Mouse (Mus musculus): Measurements from ENCODE around the gene Mthfd1. TPM values are rescaled to one million over a fixed set of nuclear protein-coding genes. Genes with fewer than 3 reads are reported as not detected.

Mthfd1 gene
- polyA plus RNA-seq, 1 experiment from 2014 or later: 80.8 TPM

DNA sequence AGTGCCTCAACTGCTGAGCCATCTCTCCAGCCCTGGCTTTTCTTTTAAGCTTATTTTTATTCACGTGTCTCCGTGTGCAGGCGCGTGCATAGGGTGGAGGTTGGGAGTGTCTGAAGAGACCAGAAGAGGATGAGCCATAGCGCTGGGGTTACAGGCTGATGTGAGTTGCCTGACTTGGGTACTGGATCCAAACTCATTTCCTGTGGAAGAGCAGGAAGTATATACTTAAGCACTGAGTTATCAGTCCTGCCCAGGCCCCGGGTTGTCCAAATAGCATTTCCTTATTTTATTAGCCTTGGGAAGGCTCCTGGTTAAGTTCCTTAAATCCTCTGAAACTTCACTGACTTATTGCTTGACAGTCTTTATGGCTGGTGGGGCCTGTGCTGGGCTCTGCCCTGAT, 54.9 kb downstream of the Mthfd1 start:
- Histone ChIP-seq H3K27me3 (ENCODE audit: insufficient read depth, poor library complexity, severe bottlenecking) (no peaks in the 10 kb centered on the region), H3K4me3 (no peak overlapping the region), H3K27ac (peak overlapping the region; percentile 80), H3K9me3 (no peaks in the 10 kb centered on the region), H3K4me1 (peaks cover 52% of the 10 kb centered on the region), H3K36me3 (peaks cover 56% of the 10 kb centered on the region)
- 68% methylated on average over 6 of the region's 6 CpGs for WGBS
- DNase-seq (ENCODE audit: low spot score): no peak

DNA sequence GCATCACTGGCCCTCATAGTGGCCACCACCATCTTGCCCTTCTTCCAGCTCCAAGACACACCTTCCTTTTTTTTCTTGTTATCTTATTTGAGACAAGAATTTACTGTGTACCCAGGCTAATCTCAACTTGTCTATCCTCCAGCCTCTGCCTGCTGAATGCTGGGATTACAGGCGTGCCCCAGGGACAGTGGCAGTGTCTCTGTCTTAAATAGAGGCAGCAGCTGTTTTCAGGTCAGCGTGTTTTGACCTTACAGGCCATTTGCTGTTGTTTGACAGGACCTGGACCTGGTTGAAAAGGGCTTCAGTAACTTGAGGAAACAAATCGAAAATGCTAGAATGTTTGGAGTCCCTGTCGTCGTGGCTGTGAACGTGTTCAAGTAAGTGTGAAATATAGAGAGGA, 55.5 kb downstream of the Mthfd1 start:
- Histone ChIP-seq H3K4me1 (peaks cover 52% of the 10 kb centered on the region), H3K4me3 (no peak overlapping the region)

DNA sequence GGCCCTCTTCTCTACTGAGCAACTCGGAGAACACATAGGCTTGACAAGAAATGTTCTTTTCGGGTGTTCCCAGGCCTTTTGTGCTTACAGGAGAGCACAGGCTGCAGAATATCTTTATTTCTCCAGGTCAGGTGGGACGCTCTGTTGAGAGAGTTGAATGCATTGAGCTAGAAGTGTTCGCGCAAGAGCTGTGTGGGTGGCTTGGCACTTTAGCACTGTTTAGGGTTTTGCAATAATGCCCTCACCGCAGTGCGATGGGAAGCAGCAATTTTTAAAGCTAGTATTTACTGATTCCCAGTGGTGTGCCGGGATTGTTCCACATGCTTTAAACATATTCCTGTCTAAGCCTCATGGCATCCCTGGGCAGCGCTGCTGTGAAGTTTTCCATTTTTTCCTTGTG, 56.1 kb downstream of the Mthfd1 start:
- 92% methylated on average over 9 of the region's 9 CpGs for WGBS
- H3K27me3 ChIP-seq (ENCODE audit: insufficient read depth, poor library complexity, severe bottlenecking): no peaks in the 10 kb centered on the region
- peak overlapping the region; percentile 80 for H3K27ac ChIP-seq
- H3K9me3 ChIP-seq: no peaks in the 10 kb centered on the region
- H3K4me1 ChIP-seq: peaks cover 51% of the 10 kb centered on the region
- DNase-seq (ENCODE audit: low spot score): no peak
- H3K4me3 ChIP-seq: no peak overlapping the region
- H3K36me3 ChIP-seq: peaks cover 57% of the 10 kb centered on the region

More for the DNA sequence above, 55.5 kb downstream of the Mthfd1 start:
- no peak for DNase-seq (ENCODE audit: low spot score)
- 71% methylated on average over 6 of the region's 6 CpGs for WGBS
- peaks cover 59% of the 10 kb centered on the region for H3K36me3 ChIP-seq
- no peaks in the 10 kb centered on the region for H3K9me3 ChIP-seq
- H3K27me3 ChIP-seq (ENCODE audit: insufficient read depth, poor library complexity, severe bottlenecking): no peaks in the 10 kb centered on the region
- peak overlapping the region; percentile 80 for H3K27ac ChIP-seq

DNA sequence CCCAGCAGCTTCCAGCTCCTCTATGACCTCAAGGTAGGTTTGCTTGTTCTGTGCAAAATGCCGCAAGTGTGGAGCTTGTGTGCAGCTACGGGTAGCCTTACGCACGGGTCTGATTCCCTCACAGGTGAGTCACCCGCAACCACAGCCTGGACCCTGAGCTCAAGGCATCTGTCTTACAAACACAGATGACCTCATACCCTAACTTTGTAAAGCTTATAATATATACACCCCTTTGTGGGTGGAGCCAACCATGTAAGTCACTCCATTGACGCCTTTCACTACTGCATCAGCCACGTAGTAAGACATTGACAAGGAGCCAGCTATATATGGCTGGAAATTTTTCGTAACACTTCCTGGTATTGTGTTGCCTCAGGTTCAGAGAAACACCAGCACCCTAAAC, 56.9 kb downstream of the Mthfd1 start:
- H3K27me3 ChIP-seq (ENCODE audit: insufficient read depth, poor library complexity, severe bottlenecking): no peaks in the 10 kb centered on the region
- H3K9me3 ChIP-seq: no peaks in the 10 kb centered on the region
- H3K36me3 ChIP-seq: peaks cover 54% of the 10 kb centered on the region
- H3K4me3 ChIP-seq: no peak overlapping the region
- peak overlapping the region; percentile 80 for H3K27ac ChIP-seq
- peaks cover 49% of the 10 kb centered on the region for H3K4me1 ChIP-seq
- no peak for DNase-seq (ENCODE audit: low spot score)
- 80% methylated on average over 8 of the region's 8 CpGs for WGBS

DNA sequence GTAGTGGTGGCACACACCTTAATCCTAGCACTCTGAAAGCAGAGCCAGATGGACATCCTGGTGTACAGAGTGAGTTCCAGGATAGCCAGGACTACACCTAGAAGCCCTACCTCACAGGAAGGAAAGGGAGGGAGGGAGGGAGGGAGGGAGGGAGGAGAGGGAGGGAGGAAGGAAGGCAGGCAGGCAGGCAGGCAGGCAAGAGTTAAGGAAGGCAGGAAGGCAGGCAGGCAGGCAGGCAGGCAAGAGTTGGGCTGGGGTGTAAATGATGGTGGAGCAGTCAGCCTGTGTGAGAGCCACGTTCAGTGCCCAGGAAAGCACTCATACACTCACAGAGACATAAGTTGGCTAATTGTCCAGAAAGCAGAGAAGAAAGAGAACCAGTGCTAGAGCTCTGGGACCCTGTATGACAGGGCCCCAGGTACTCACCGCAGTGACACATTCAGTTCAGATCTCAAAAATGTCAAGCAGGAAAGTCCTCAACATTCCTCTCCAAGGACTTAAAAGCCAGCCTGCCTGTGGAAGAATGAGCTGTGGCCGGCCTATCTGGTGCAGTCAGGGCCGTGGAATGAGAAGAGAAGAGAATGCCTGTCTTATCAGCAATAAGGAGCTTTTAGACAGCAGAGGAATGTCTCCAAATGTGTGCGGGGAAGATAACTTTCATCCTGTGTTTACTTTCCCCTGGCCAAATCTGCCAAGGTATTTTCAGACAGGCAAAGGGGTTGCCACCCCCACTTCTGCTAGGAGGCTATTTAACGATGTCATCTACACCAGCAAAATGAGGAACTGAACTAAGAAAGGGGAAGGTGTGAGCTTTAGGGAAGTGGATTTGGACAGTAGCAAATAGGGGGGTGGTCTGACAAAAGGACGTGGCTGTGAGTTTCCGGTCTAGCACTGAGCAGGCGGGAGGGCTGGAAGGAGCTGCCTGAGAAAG, 63.4 kb downstream of the Mthfd1 start:
- WGBS: 7% methylated on average over 9 of the region's 9 CpGs
- Histone ChIP-seq H3K27me3 (ENCODE audit: insufficient read depth, poor library complexity, severe bottlenecking) (no peaks in the 10 kb centered on the region), H3K27ac (peak overlapping the region; percentile 90), H3K36me3 (peaks cover 43% of the 10 kb centered on the region), H3K4me3 (peak overlapping the region; percentile 42), H3K9me3 (no peaks in the 10 kb centered on the region), H3K4me1 (peaks cover 52% of the 10 kb centered on the region)
- peak; percentile 91 for DNase-seq (ENCODE audit: low spot score)

DNA sequence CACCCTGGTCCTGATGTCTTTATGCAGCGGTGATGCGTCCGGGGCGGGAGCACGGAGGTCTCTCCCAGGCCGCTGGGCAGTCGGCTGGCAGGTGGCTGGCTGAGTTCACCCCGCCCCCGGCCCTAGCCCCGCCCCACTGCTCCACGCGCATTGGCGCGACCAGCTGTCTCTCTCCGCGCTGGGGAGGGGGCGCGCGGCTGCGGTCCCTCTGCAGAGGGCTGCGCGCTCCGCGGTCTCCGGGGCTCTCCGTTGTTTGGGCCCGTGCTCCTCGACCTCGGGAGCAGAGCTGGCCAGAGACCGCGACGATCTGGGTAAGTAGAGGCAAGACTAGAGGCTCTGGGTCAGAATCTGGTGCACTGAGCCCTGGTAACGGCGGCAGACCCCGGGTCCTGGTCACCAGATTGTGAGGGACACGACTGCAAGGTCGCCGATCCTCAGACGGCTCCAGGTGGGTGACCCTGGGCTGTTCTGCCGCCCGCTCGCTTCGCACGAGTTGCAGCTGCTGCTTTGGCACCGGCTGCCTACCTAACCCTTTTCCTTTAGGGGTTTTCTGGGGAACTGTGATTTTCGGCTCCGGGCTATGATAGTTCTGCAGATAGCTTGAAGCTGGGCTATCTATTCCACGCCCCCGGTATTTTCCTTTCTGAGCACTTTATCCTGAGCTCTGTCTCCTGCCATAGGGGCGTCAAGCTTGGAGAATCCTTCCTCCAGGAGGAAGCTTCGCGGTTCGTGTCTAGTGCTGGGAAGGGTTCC, 69.8 kb downstream of the Mthfd1 start, which contains the start of gene Akap5:
Gene Akap5 (plus strand): TSS at position 213 of the 753 bp plus-strand sequence.
- Histone ChIP-seq H3K36me3 (peaks cover 36% of the 10 kb centered on the region), H3K4me1 (peaks cover 34% of the 10 kb centered on the region), H3K4me3 (peak within 1 kb of the TSS; percentile 72), H3K9me3 (no peaks in the 10 kb centered on the region), H3K27me3 (ENCODE audit: insufficient read depth, poor library complexity, severe bottlenecking) (no peaks in the 10 kb centered on the region), H3K27ac (peak within 1 kb of the TSS; percentile 87)
- DNase-seq (ENCODE audit: low spot score): peak; percentile 92
- WGBS: under 1% methylated on average over 53 of the region's 53 CpGs

DNA sequence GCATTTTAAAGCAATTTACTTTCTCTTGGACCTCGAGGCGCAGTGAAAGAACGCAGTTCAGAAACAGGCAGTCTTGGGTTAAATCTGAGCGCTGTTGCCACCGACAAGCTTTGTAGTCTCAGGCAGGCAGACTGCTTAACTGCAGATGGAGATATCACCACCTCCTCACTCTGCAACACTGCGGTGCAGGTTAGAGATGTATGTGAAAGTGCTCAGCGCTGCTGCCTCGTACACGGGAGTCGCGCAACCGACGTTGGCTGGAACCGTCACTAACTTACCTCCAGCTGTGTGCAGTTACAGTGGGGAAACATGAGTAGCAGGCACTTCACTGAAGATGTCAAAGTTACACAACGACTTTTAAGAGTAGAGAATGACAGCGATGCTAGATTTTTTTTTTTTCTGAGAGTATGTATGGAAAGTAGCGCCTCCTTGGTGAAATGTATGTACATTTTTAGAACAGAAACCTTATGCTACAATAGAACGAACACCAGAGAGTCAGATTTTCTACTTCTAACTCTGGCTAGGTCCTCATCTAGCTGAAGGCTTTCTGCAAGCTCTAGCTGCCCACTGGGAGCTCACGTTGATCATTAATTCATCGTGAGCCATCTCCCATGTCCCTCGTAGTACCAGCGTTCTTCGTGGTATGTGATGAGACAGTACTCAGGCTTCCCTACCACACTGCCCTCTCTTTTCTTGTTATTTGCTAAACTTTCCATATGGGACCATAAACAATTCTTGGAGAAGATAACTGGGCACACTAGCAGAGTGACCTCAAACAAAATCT, 71.5 kb downstream of the Mthfd1 start:
- Histone ChIP-seq H3K27ac (no peak overlapping the region), H3K4me1 (peaks cover 18% of the 10 kb centered on the region), H3K36me3 (peaks cover 29% of the 10 kb centered on the region), H3K9me3 (no peaks in the 10 kb centered on the region), H3K27me3 (ENCODE audit: insufficient read depth, poor library complexity, severe bottlenecking) (no peaks in the 10 kb centered on the region), H3K4me3 (no peak overlapping the region)
- DNase-seq (ENCODE audit: low spot score): no peak
- WGBS: 85% methylated on average over 23 of the region's 23 CpGs

DNA sequence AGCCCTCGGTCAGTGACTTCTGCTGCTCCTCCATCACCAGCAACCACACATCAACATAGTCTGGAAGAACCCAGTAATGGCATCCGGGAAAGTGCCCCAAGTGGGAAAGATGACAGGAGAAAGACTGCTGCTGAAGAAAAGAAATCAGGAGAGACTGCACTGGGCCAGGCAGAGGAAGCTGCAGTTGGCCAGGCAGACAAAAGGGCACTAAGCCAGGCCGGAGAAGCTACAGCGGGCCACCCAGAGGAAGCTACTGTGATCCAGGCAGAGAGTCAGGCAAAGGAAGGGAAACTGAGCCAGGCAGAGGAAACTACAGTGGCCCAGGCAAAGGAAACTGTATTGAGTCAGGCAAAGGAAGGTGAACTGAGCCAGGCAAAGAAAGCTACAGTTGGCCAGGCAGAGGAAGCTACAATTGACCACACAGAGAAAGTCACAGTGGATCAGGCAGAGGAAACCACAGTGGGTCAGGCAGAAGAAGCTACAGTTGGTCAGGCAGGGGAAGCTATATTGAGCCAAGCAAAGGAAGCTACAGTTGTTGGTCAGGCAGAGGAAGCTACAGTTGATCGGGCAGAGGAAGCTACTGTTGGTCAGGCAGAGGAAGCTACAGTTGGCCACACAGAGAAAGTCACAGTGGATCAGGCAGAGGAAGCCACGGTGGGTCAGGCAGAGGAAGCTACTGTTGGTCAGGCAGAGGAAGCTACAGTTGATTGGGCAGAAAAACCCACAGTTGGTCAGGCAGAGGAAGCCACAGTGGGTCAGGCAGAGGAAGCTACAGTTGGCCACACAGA, 73.7 kb downstream of the Mthfd1 start:
- H3K4me1 ChIP-seq: peaks cover 15% of the 10 kb centered on the region
- 86% methylated on average over 6 of the region's 6 CpGs for WGBS
- no peaks in the 10 kb centered on the region for H3K27me3 ChIP-seq (ENCODE audit: insufficient read depth, poor library complexity, severe bottlenecking)
- peaks cover 32% of the 10 kb centered on the region for H3K36me3 ChIP-seq
- H3K27ac ChIP-seq: no peak overlapping the region
- DNase-seq (ENCODE audit: low spot score): no peak
- H3K9me3 ChIP-seq: no peaks in the 10 kb centered on the region
- H3K4me3 ChIP-seq: no peak overlapping the region

DNA sequence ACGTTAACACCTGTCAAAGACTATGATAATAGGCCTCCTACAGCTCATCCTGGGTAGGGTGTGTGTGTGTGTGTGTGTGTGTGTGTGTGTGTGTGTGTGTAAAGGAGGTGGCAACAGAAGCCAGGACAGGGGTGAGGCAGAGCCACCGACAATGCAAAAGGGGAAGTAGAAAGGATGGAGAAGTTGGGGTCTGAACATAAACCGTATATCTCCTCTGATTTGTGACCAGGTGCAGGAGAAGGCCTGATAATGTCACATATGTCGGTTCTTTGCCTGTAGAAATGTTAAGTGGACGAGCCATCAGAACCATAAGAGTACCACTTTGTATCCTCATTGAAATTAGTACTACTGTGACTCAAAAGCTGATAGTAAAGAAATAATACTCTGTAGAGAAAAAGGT, 78.6 kb downstream of the Mthfd1 start:
- no peaks in the 10 kb centered on the region for H3K27me3 ChIP-seq (ENCODE audit: insufficient read depth, poor library complexity, severe bottlenecking)
- 89% methylated on average over 5 of the region's 5 CpGs for WGBS
- H3K4me1 ChIP-seq: peaks cover 8% of the 10 kb centered on the region; the same call in 1 of the 2 replicates
- DNase-seq (ENCODE audit: low spot score): no peak
- peaks cover 17% of the 10 kb centered on the region for H3K36me3 ChIP-seq
- no peak overlapping the region for H3K4me3 ChIP-seq
- no peaks in the 10 kb centered on the region for H3K9me3 ChIP-seq
- H3K27ac ChIP-seq: no peak overlapping the region

DNA sequence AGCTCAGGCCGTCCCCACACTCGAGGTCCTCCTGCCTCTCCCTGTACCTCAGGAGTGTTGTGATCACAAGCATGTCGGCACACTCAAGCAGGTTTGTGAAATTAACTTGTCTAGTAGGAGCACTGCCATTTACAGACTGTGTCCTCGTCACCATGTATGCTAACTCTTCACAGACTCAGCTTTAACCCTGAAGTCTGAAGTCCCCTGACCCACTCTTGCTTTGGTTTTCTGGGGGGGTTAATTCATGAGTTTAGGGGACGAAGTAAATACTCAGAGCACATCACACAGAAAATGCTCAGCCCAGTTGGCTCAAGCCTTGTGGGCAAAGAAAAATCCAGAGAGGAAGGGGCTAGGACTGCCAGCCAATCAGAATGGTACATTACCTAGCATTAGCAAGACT, 80.5 kb downstream of the Mthfd1 start:
- H3K36me3 ChIP-seq: peaks cover 3% of the 10 kb centered on the region; the same call in 1 of the 2 replicates
- WGBS: 83% methylated on average over 5 of the region's 5 CpGs
- H3K4me3 ChIP-seq: no peak overlapping the region
- DNase-seq (ENCODE audit: low spot score): no peak
- H3K27ac ChIP-seq: no peak overlapping the region
- peaks cover 8% of the 10 kb centered on the region; the same call in 1 of the 2 replicates for H3K4me1 ChIP-seq
- H3K9me3 ChIP-seq: no peaks in the 10 kb centered on the region
- H3K27me3 ChIP-seq (ENCODE audit: insufficient read depth, poor library complexity, severe bottlenecking): no peaks in the 10 kb centered on the region

DNA sequence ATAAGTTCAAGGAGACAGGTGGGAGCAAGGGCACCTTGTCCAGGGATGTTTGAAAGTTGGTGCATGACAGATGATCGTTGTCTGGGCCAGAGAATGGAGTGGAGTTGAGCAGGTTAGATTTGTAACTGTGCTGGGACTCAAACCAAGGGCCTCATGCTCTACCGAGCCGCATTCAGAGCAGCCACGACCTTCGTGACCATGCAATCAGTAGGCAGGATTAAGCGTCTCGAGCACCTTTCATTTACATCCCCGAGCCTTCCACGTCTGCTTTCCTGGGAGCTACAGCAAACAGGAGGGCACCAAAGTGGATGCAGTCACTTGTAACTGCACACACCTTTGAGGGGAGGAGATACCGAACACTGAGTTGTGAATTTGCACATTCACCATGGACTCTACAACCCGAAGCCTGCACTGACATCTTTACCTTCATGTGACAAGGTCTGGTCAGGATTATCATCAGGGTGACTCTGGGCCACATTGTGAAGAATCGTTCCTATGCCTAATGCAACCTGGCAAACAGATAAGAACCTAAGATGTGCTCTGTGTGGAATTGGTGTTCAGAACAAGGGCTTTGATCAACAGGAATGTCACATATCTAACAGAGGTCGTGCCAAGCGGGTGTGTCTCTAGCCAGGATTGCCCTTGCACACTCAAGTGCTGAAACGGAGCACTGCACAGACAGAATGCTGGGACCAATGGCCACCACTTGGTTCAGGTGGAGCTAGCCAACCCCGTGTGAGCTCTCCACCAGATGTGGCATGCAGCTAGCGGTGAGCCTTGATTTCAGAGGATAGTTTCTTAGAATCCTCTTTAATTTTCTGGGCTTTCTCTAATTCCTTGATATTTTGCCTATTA, 81.2 kb downstream of the Mthfd1 start:
- no peak for DNase-seq (ENCODE audit: low spot score)
- H3K27ac ChIP-seq: no peak overlapping the region
- peaks cover 3% of the 10 kb centered on the region; the same call in 1 of the 2 replicates for H3K36me3 ChIP-seq
- WGBS: 71% methylated on average over 17 of the region's 17 CpGs
- no peak overlapping the region for H3K4me3 ChIP-seq
- no peaks in the 10 kb centered on the region for H3K9me3 ChIP-seq
- H3K27me3 ChIP-seq (ENCODE audit: insufficient read depth, poor library complexity, severe bottlenecking): no peaks in the 10 kb centered on the region
- H3K4me1 ChIP-seq: peaks cover 8% of the 10 kb centered on the region; the same call in 1 of the 2 replicates
